Mouse (Mus musculus) CH12.LX (cell line): Measurements from ENCODE around the gene Ppip5k2. TPM values are rescaled to one million over a fixed set of nuclear protein-coding genes. Genes with fewer than 3 reads are reported as not detected.

Experiments used
- DNase-seq: peaks from one replicate; pipeline ENCODE4 v3.0.0-alpha.2; 2013; ENCODE audit errors: extremely low read depth
- H3K27ac ChIP-seq: 2 replicates; pipeline ENCODE4 v1.5.1; 2012; ENCODE audit warnings: low read depth, mild to moderate bottlenecking, control low read depth, moderate library complexity; ENCODE audit not compliant: insufficient read depth
- H3K27me3 ChIP-seq: replicated peaks from 2 replicates; pipeline ENCODE3; 2012; ENCODE audit warnings: inconsistent platforms
- H3K36me3 ChIP-seq, 2 experiments: replicated peaks in 1 of 2; 2 replicates each; pipeline versions ENCODE3 to v1.6.1; 2012; ENCODE audit warnings: inconsistent platforms in 1 of 2, low read length in 1 of 2, mild to moderate bottlenecking in 1 of 2, mixed read lengths in 1 of 2, moderate library complexity in 1 of 2; ENCODE audit not compliant: control insufficient read depth in 1 of 2, insufficient read depth in 1 of 2
- H3K4me1 ChIP-seq, 2 experiments: 2 replicates each; pipeline ENCODE4 v1.6.1; 2012; ENCODE audit warnings: inconsistent platforms in 1 of 2, moderate library complexity in 1 of 2; ENCODE audit not compliant: insufficient read depth in 2 of 2, control insufficient read depth in 1 of 2
- H3K4me2 ChIP-seq: 2 replicates; pipeline ENCODE4 v1.6.1; 2012; ENCODE audit warnings: low read depth, mild to moderate bottlenecking, control low read depth; ENCODE audit not compliant: poor library complexity, insufficient read depth, severe bottlenecking
- H3K4me3 ChIP-seq, 3 experiments: fragments of 150-350 bp in 1 of 3; sonication (generic) in 1 of 3; replicated peaks in 1 of 3; 2 replicates each; pipeline versions ENCODE3 to v1.5.1; 2011 to 2012; ENCODE audit warnings: low read depth in 2 of 3, low read length in 2 of 3, mild to moderate bottlenecking in 2 of 3, moderate library complexity in 2 of 3, control low read depth in 1 of 3, improper control_type of control experiment in 1 of 3, inconsistent platforms in 1 of 3, mixed read lengths in 1 of 3; ENCODE audit not compliant: poor library complexity in 1 of 3
- H3K79me2 ChIP-seq: replicated peaks from 2 replicates; pipeline ENCODE4 v1.6.1; 2012; ENCODE audit warnings: mild to moderate bottlenecking, moderate library complexity; ENCODE audit not compliant: control insufficient read depth, poor library complexity, insufficient read depth, severe bottlenecking; ENCODE audit errors: extremely low read depth
- H3K9ac ChIP-seq: 2 replicates; pipeline ENCODE4 v1.6.1; 2012; ENCODE audit warnings: low read depth, mild to moderate bottlenecking, control low read depth, moderate library complexity; ENCODE audit not compliant: insufficient read depth
- H3K9me3 ChIP-seq: replicated peaks from 2 replicates; pipeline ENCODE3; 2012; ENCODE audit warnings: low read length, inconsistent platforms, mixed read lengths
- BHLHE40 ChIP-seq: IDR thresholded peaks from 2 replicates; pipeline ENCODE4 v1.6.1; 2011; ENCODE audit warnings: mild to moderate bottlenecking, low read depth, low read length, improper control_type of control experiment
- CHD1 ChIP-seq: IDR thresholded peaks from 2 replicates; pipeline ENCODE4 v1.6.1; 2012; ENCODE audit warnings: low read depth, low read length, improper control_type of control experiment, inconsistent platforms
- CHD2 ChIP-seq: IDR thresholded peaks from 2 replicates; pipeline ENCODE4 v1.6.1; 2011; ENCODE audit warnings: low read length, improper control_type of control experiment
- ELF1 ChIP-seq: IDR thresholded peaks from 2 replicates; pipeline ENCODE4 v1.6.1; 2014; ENCODE audit warnings: low read depth, mild to moderate bottlenecking, inconsistent platforms, low read length, improper control_type of control experiment
- EP300 ChIP-seq: IDR thresholded peaks from 2 replicates; pipeline ENCODE4 v1.6.1; 2011; ENCODE audit warnings: low read length, improper control_type of control experiment
- ETS1 ChIP-seq: conservative IDR thresholded peaks from 2 replicates; pipeline ENCODE4 v1.6.1; 2012; ENCODE audit warnings: low read depth, mild to moderate bottlenecking, inconsistent platforms, low read length, improper control_type of control experiment, moderate library complexity
- GABPA ChIP-seq: IDR thresholded peaks from 2 replicates; pipeline ENCODE4 v1.6.1; 2012; ENCODE audit warnings: low read depth, low read length, improper control_type of control experiment, inconsistent platforms; ENCODE audit not compliant: insufficient replicate concordance
- IRF4 ChIP-seq: IDR thresholded peaks from 2 replicates; pipeline ENCODE4 v1.6.1; 2014; ENCODE audit warnings: low read depth, mild to moderate bottlenecking, inconsistent platforms, low read length, improper control_type of control experiment
- JUN ChIP-seq: IDR thresholded peaks from 2 replicates; pipeline ENCODE4 v1.6.1; 2011; ENCODE audit warnings: low read depth, mild to moderate bottlenecking, low read length, improper control_type of control experiment, moderate library complexity; ENCODE audit not compliant: insufficient read depth
- JUND ChIP-seq: conservative IDR thresholded peaks from 2 replicates; pipeline ENCODE4 v1.6.1; 2011; ENCODE audit warnings: low read depth, low read length, improper control_type of control experiment
- KAT2A ChIP-seq: IDR thresholded peaks from 2 replicates; pipeline ENCODE4 v1.6.1; 2012; ENCODE audit warnings: low read length, improper control_type of control experiment, inconsistent platforms; ENCODE audit not compliant: insufficient replicate concordance
- MEF2A ChIP-seq: IDR thresholded peaks from 2 replicates; pipeline ENCODE4 v1.6.1; 2014; ENCODE audit warnings: low read depth, mild to moderate bottlenecking, inconsistent platforms, low read length, improper control_type of control experiment, borderline replicate concordance
- MXI1 ChIP-seq: IDR thresholded peaks from 2 replicates; pipeline ENCODE4 v1.6.1; 2011; ENCODE audit warnings: mild to moderate bottlenecking, low read depth, low read length, improper control_type of control experiment
- NRF1 ChIP-seq: IDR thresholded peaks from 2 replicates; pipeline ENCODE4 v1.6.1; 2014; ENCODE audit warnings: low read depth, mild to moderate bottlenecking, inconsistent platforms, low read length, improper control_type of control experiment, moderate library complexity
- POLR2A ChIP-seq: IDR thresholded peaks from 2 replicates; pipeline ENCODE4 v1.6.1; 2011; ENCODE audit warnings: low read depth, mild to moderate bottlenecking, improper control_type of control experiment, low read length
- RCOR1 ChIP-seq: conservative IDR thresholded peaks from 2 replicates; pipeline ENCODE4 v1.6.1; 2012; ENCODE audit warnings: low read depth, mild to moderate bottlenecking, inconsistent platforms, low read length, improper control_type of control experiment
- SIN3A ChIP-seq: IDR thresholded peaks from 2 replicates; pipeline ENCODE4 v1.6.1; 2012; ENCODE audit warnings: low read length, improper control_type of control experiment, inconsistent platforms
- TCF12 ChIP-seq: IDR thresholded peaks from 2 replicates; pipeline ENCODE4 v1.6.1; 2014; ENCODE audit warnings: low read depth, mild to moderate bottlenecking, inconsistent platforms, low read length, improper control_type of control experiment
- ZMIZ1 ChIP-seq: IDR thresholded peaks from 2 replicates; pipeline ENCODE4 v1.6.1; 2012; ENCODE audit warnings: low read depth, mild to moderate bottlenecking, inconsistent platforms, low read length, improper control_type of control experiment
- dilution Hi-C: fragments of 300-500 bp; cut with MboI; formaldehyde crosslinking; loops from 2 replicates; pipeline ENCODE4 v1.14.3; 2020; ENCODE audit warnings: low sequenced_read_pairs; ENCODE audit not compliant: extremely low pct_unique_long_range_greater_than_20kb, extremely low pct_ligation_motif_present
- in situ Hi-C: fragments of 300-500 bp; cut with MboI; formaldehyde crosslinking; loops from 3 replicates; pipeline ENCODE4 v1.14.3; 2019; ENCODE audit warnings: low sequenced_read_pairs, low pct_ligation_motif_present, low pct_unique_long_range_greater_than_20kb, mixed read lengths
- polyA plus RNA-seq: library from polyadenylated mRNA; unstranded; fragments of >175 nt; gene quantifications from 2 replicates; pipeline ENCODE4 v1.2.1, GENCODE M21; 2012; ENCODE audit warnings: low read depth; ENCODE audit not compliant: insufficient read length
- total RNA-seq, 2 experiments: library from RNA; depleted of rRNA; stranded (reverse); fragments of 300-350 nt in 1 of 2; fragments of >200 nt in 1 of 2; gene quantifications; 2 replicates each; pipeline ENCODE4 v1.2.3; 2012 to 2014

Ppip5k2 gene
- total and polyA plus RNA-seq, 3 experiments, result 27.4 to 44.9 (median 29.8) TPM

- in situ Hi-C loops, result no loop called here
- peaks cover 2 to 14% of the 10 kb centered on the region in 2 experiments; a peak in 1 of 4 replicates for H3K4me1 ChIP-seq
- no peaks in the 10 kb centered on the region for H3K27me3 ChIP-seq
- H3K4me3 ChIP-seq, result no peak overlapping the region
- H3K27ac ChIP-seq, result no peak overlapping the region
- H3K79me2 ChIP-seq, result peaks cover 6% of the 10 kb centered on the region; the same call in 1 of the 2 replicates
- no peak for DNase-seq
- H3K4me2 ChIP-seq, result no peak overlapping the region
- H3K9me3 ChIP-seq, result no peaks in the 10 kb centered on the region
- no peak overlapping the region for H3K9ac ChIP-seq
- TF ChIP-seq JUND (no peak), POLR2A (no peak), MXI1 (no peak), TCF12 (no peak), GABPA (no peak), ETS1 (no peak), NRF1 (no peak), ZMIZ1 (no peak), CHD2 (no peak), MEF2A (no peak), JUN (no peak), RCOR1 (no peak), KAT2A (no peak), BHLHE40 (no peak), IRF4 (no peak), ELF1 (no peak), CHD1 (no peak)
- dilution Hi-C loops, result no loop called here
- peaks cover 2 to 20% of the 10 kb centered on the region in 2 experiments for H3K36me3 ChIP-seq
Observed at GRCm38 (mm10) chr1:97773973-97774372, 3.8 kb upstream of the Ppip5k2 start.

- dilution Hi-C loops (no loop called here), in situ Hi-C loops (no loop called here)
- H3K4me1 ChIP-seq, result peaks cover 2 to 14% of the 10 kb centered on the region in 2 experiments; a peak in 2 of 4 replicates
- no peak for DNase-seq
- peaks cover 9% of the 10 kb centered on the region; the same call in 1 of the 2 replicates for H3K79me2 ChIP-seq
- no peak overlapping the region for H3K4me3 ChIP-seq
- no peak overlapping the region for H3K9ac ChIP-seq
- TF ChIP-seq MXI1 (no peak), SIN3A (no peak), CHD2 (no peak), KAT2A (no peak), EP300 (no peak)
- no peak overlapping the region for H3K27ac ChIP-seq
- peaks cover 2 to 20% of the 10 kb centered on the region in 2 experiments for H3K36me3 ChIP-seq
- H3K9me3 ChIP-seq, result no peaks in the 10 kb centered on the region
- H3K27me3 ChIP-seq, result no peaks in the 10 kb centered on the region
- H3K4me2 ChIP-seq, result no peak overlapping the region
Observed at GRCm38 (mm10) chr1:97773362-97773761, 3.2 kb upstream of the Ppip5k2 start.
